15 mouse cellular contexts compared by ENCODE assay signal in the genomic region with DNA sequence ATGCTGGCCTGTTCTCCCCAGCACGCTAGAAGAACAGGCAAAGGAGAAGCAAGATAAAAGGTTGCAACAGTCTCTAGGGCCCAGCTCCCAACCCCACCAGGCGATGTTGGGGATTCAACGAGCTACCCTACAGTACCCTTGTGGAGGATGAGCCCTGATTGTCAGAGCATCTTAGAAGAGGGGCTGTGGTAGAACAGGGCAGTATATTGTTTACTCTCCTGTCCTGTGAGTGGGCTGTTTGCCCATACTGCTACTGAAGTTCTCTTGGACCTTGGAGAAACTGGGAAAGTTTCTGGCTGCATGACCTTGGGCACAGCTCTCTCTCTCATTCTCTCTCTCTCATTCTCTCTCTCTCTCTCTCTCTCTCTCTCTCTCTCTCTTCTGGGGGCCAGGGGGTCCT. TPM values are rescaled to one million over a fixed set of nuclear protein-coding genes. Genes with fewer than 3 reads are reported as not detected.
DNase-seq lines count a peak whose midpoint lies in the region; ATAC-seq and TF ChIP-seq lines count a peak whose summit lies in the region.
"Had no signal": no experiment of that assay in that cellular context is flagged by ENCODE, and none has a peak within 500 bp of the region (broad histone marks: within the 10 kb centered on the region; RNA-seq: fewer than 3 reads in every experiment).

No protein-coding gene starts in this region.

- DNase-seq in kidney, adult 2 months, result no peak
- DNase-seq in kidney, adult 9 months, result no peak
- DNase-seq in spleen, adult 2 months (ENCODE audit: low read depth in 1 of 2, low spot score in 2 of 2), result no peak
- no peak for DNase-seq in spleen, postnatal 10 days (ENCODE audit: low spot score in 2 of 2)
- DNase-seq in stomach, postnatal 0 days (ENCODE audit: low spot score), result no peak
- no peak for DNase-seq in forebrain, embryonic 11.5 days (ENCODE audit: low spot score)
- no peak for DNase-seq in cerebellum, adult 11 months
- DNase-seq: cerebellum, adult 9-10 months; forebrain, postnatal 0 days; left cerebral cortex, postnatal 4 days; right cerebral cortex, postnatal 25 days; thymus, adult 18-20 months had no signal

- H3K27me3 ChIP-seq in kidney, adult 2 months (replicated peaks; ENCODE audit: control insufficient read depth, insufficient read depth, low read length), result no peaks in the 10 kb centered on the region
- H3K27me3 ChIP-seq in spleen, adult 2 months (ENCODE audit: control insufficient read depth, insufficient read depth, low read length), result no peaks in the 10 kb centered on the region
- H3K27me3 ChIP-seq in intestine, embryonic 16.5 days (replicated peaks; ENCODE audit: control insufficient read depth, insufficient read depth, low read length), result no peaks in the 10 kb centered on the region
- no peaks in the 10 kb centered on the region for H3K27me3 ChIP-seq in stomach, postnatal 0 days (ENCODE audit: control insufficient read depth, insufficient read depth, low read length)
- H3K27me3 ChIP-seq in forebrain, embryonic 11.5 days (ENCODE audit: control insufficient read depth, insufficient read depth, low read length), result no peaks in the 10 kb centered on the region

- TF ChIP-seq CTCF in kidney, adult 2 months (conservative IDR thresholded peaks at IDR 0.05; ENCODE audit: insufficient read depth, insufficient read length, low read depth, low read length), result no peak
- no peak for TF ChIP-seq CTCF in spleen, adult 2 months (IDR thresholded peaks at IDR 0.05; ENCODE audit: extremely low read depth, insufficient read depth, insufficient read length, insufficient replicate concordance)
- no peak for TF ChIP-seq CTCF in stomach, postnatal 0 days (IDR thresholded peaks at IDR 0.05; ENCODE audit: low read depth)

- H3K9me3 ChIP-seq in intestine, embryonic 16.5 days (ENCODE audit: control insufficient read depth, low read length), result no peaks in the 10 kb centered on the region
- H3K9me3 ChIP-seq in stomach, postnatal 0 days (ENCODE audit: control insufficient read depth, low read length), result no peaks in the 10 kb centered on the region
- no peaks in the 10 kb centered on the region for H3K9me3 ChIP-seq in forebrain, embryonic 11.5 days (ENCODE audit: control insufficient read depth, low read length)

- no peak for TF ChIP-seq EP300 in stomach, postnatal 0 days (optimal IDR thresholded peaks at IDR 0.05)

- H3K4me3 ChIP-seq in kidney, adult 2 months (ENCODE audit: insufficient read depth, low read depth, low read length), result no peak overlapping the region
- no peak overlapping the region for H3K4me3 ChIP-seq in spleen, adult 2 months (ENCODE audit: extremely low read depth, insufficient read depth, insufficient read length)
- no peak overlapping the region for H3K4me3 ChIP-seq in intestine, embryonic 16.5 days (ENCODE audit: low read length)
- no peak overlapping the region for H3K4me3 ChIP-seq in stomach, postnatal 0 days (ENCODE audit: low read depth, low read length)
- H3K4me3 ChIP-seq in forebrain, embryonic 11.5 days (ENCODE audit: low read depth, low read length), result no peak overlapping the region

- no peaks in the 10 kb centered on the region for H3K36me3 ChIP-seq in kidney, adult 2 months (ENCODE audit: control insufficient read depth, insufficient read depth, low read length)
- no peaks in the 10 kb centered on the region for H3K36me3 ChIP-seq in spleen, adult 2 months (ENCODE audit: control insufficient read depth, insufficient read depth, low read length)
- no peaks in the 10 kb centered on the region for H3K36me3 ChIP-seq in intestine, embryonic 16.5 days (ENCODE audit: control insufficient read depth, insufficient read depth, low read length)
- H3K36me3 ChIP-seq in stomach, postnatal 0 days (ENCODE audit: control insufficient read depth, insufficient read depth, low read length), result no peaks in the 10 kb centered on the region
- H3K36me3 ChIP-seq in forebrain, embryonic 11.5 days (ENCODE audit: control insufficient read depth, insufficient read depth, low read length), result no peaks in the 10 kb centered on the region

- no peak for ATAC-seq in intestine, embryonic 16.5 days
- ATAC-seq in stomach, postnatal 0 days (ENCODE audit: low FRiP score, low TSS enrichment), result no peak
- ATAC-seq in forebrain, embryonic 11.5 days (replicated peaks; ENCODE audit: low FRiP score), result no peak
- ATAC-seq: forebrain, postnatal 0 days had no signal

- peaks cover 3% of the 10 kb centered on the region for H3K4me1 ChIP-seq in kidney, adult 2 months (ENCODE audit: control insufficient read depth, insufficient read depth, low read length)
- H3K4me1 ChIP-seq in spleen, adult 2 months (ENCODE audit: control insufficient read depth, insufficient read depth, insufficient read length), result no peaks in the 10 kb centered on the region
- peaks cover 42% of the 10 kb centered on the region for H3K4me1 ChIP-seq in intestine, embryonic 16.5 days (ENCODE audit: control insufficient read depth, insufficient read depth, low read length)
- H3K4me1 ChIP-seq in stomach, postnatal 0 days (replicated peaks; ENCODE audit: control insufficient read depth, insufficient read depth), result peaks cover 20% of the 10 kb centered on the region
- H3K4me1 ChIP-seq in forebrain, embryonic 11.5 days (replicated peaks; ENCODE audit: control insufficient read depth, insufficient read depth, low read length), result no peaks in the 10 kb centered on the region

- TF ChIP-seq POLR2A in kidney, adult 2 months (IDR thresholded peaks at IDR 0.05; ENCODE audit: low read depth, low read length), result no peak
- TF ChIP-seq POLR2A in spleen, adult 2 months (IDR thresholded peaks at IDR 0.05; ENCODE audit: low read depth, low read length), result no peak

- H3K27ac ChIP-seq in kidney, adult 2 months (ENCODE audit: insufficient read depth, low read depth, low read length), result peak overlapping the region; percentile 97
- H3K27ac ChIP-seq in spleen, adult 2 months (ENCODE audit: insufficient read depth, low read length), result peak overlapping the region; percentile 60
- peak overlapping the region; percentile 85 for H3K27ac ChIP-seq in intestine, embryonic 16.5 days (ENCODE audit: low read length)
- H3K27ac ChIP-seq in stomach, postnatal 0 days (replicated peaks), result peak overlapping the region; percentile 98
- no peak overlapping the region for H3K27ac ChIP-seq in forebrain, embryonic 11.5 days (ENCODE audit: low read depth, low read length)

- 61% methylated on average over 3 of the region's 3 CpGs for WGBS in kidney, adult 2 months
- WGBS in spleen, adult 2 months, result 64% methylated on average over 3 of the region's 3 CpGs
- WGBS in intestine, embryonic 16.5 days, result 70% methylated on average over 3 of the region's 3 CpGs
- 45% methylated on average over 3 of the region's 3 CpGs for WGBS in stomach, postnatal 0 days
- 82% methylated on average over 3 of the region's 3 CpGs for WGBS in forebrain, embryonic 11.5 days

- no peak overlapping the region for H3K9ac ChIP-seq in intestine, embryonic 16.5 days (ENCODE audit: low read depth, low read length)
- H3K9ac ChIP-seq in stomach, postnatal 0 days (ENCODE audit: low read length), result 0 out of 2 replicates have a peak overlapping the region, but pooled peaks have one; percentile 35
- no peak overlapping the region for H3K9ac ChIP-seq in forebrain, embryonic 11.5 days (ENCODE audit: low read length)
- H3K9ac ChIP-seq: forebrain, postnatal 0 days had no signal

- H3K4me2 ChIP-seq in intestine, embryonic 16.5 days (ENCODE audit: low read depth, low read length), result no peak overlapping the region
- H3K4me2 ChIP-seq in stomach, postnatal 0 days (replicated peaks; ENCODE audit: low read depth), result no peak overlapping the region; the same call in 1 of the 2 replicates
- H3K4me2 ChIP-seq in forebrain, embryonic 11.5 days (ENCODE audit: low read depth, low read length, severe bottlenecking), result no peak overlapping the region

RNA-seq across cellular contexts. Expression of gene Spaar, which starts 0.7 kb away (rescaled TPM):
- polyA plus RNA-seq in kidney, adult 2 months (2012; rRNA removed), result 2.4 and 2.5 TPM in 2 replicates
- 0.12 and 0.15 TPM in 2 replicates for polyA plus RNA-seq in spleen, adult 2 months (2012; rRNA removed)
- polyA plus RNA-seq in intestine, embryonic 16.5 days (2015; fragmentation: Nextera tagmentation; extraction: Ambion mirVana), result 0.12 and 0.15 TPM in 2 replicates
- polyA plus RNA-seq in stomach, postnatal 0 days (2015; fragmentation: Nextera tagmentation; extraction: Ambion mirVana), result 0.27 and 0.30 TPM in 2 replicates
- polyA plus RNA-seq in forebrain, embryonic 11.5 days (2014; fragmentation: Nextera tagmentation; extraction: Ambion mirVana), result not detected in 2 replicates

RNA-seq across cellular contexts. Expression of gene Hrct1, which starts 2.1 kb away (rescaled TPM):
- 4.8 and 5.1 TPM in 2 replicates for polyA plus RNA-seq in kidney, adult 2 months (2012; rRNA removed)
- polyA plus RNA-seq in spleen, adult 2 months (2012; rRNA removed), result 0.69 and 0.79 TPM in 2 replicates
- 1.1 TPM in 2 replicates for polyA plus RNA-seq in intestine, embryonic 16.5 days (2015; fragmentation: Nextera tagmentation; extraction: Ambion mirVana)
- 6.1 and 7.8 TPM in 2 replicates for polyA plus RNA-seq in stomach, postnatal 0 days (2015; fragmentation: Nextera tagmentation; extraction: Ambion mirVana)
- not detected in 2 replicates for polyA plus RNA-seq in forebrain, embryonic 11.5 days (2014; fragmentation: Nextera tagmentation; extraction: Ambion mirVana)

RNA-seq across cellular contexts. Expression of gene Olfr71, which starts 19.1 kb away (rescaled TPM):
- polyA plus RNA-seq in kidney, adult 2 months (2012; rRNA removed), result not detected in 2 replicates
- not detected in 2 replicates for polyA plus RNA-seq in spleen, adult 2 months (2012; rRNA removed)
- not detected in 2 replicates for polyA plus RNA-seq in intestine, embryonic 16.5 days (2015; fragmentation: Nextera tagmentation; extraction: Ambion mirVana)
- polyA plus RNA-seq in stomach, postnatal 0 days (2015; fragmentation: Nextera tagmentation; extraction: Ambion mirVana), result not detected in 2 replicates
- not detected in 2 replicates for polyA plus RNA-seq in forebrain, embryonic 11.5 days (2014; fragmentation: Nextera tagmentation; extraction: Ambion mirVana)
- polyA plus RNA-seq: embryonic facial prominence, embryonic 11.5 days; forebrain, postnatal 0 days; gonadal fat pad, adult 2 months had no signal

RNA-seq across cellular contexts. Expression of gene Olfr70, which starts 28.5 kb away (rescaled TPM):
- not detected in 2 replicates for polyA plus RNA-seq in kidney, adult 2 months (2012; rRNA removed)
- polyA plus RNA-seq in spleen, adult 2 months (2012; rRNA removed), result not detected in 2 replicates
- not detected in 2 replicates for polyA plus RNA-seq in intestine, embryonic 16.5 days (2015; fragmentation: Nextera tagmentation; extraction: Ambion mirVana)
- polyA plus RNA-seq in stomach, postnatal 0 days (2015; fragmentation: Nextera tagmentation; extraction: Ambion mirVana), result not detected in 2 replicates
- polyA plus RNA-seq in forebrain, embryonic 11.5 days (2014; fragmentation: Nextera tagmentation; extraction: Ambion mirVana), result not detected in 2 replicates
- polyA plus RNA-seq: embryonic facial prominence, embryonic 11.5 days; forebrain, postnatal 0 days; gonadal fat pad, adult 2 months had no signal

RNA-seq across cellular contexts. Expression of gene Olfr159, which starts 41.7 kb away (rescaled TPM):
- polyA plus RNA-seq in kidney, adult 2 months (2012; rRNA removed), result not detected in 2 replicates
- not detected in 2 replicates for polyA plus RNA-seq in spleen, adult 2 months (2012; rRNA removed)
- polyA plus RNA-seq in intestine, embryonic 16.5 days (2015; fragmentation: Nextera tagmentation; extraction: Ambion mirVana), result not detected in 2 replicates
- not detected in 2 replicates for polyA plus RNA-seq in stomach, postnatal 0 days (2015; fragmentation: Nextera tagmentation; extraction: Ambion mirVana)
- polyA plus RNA-seq in forebrain, embryonic 11.5 days (2014; fragmentation: Nextera tagmentation; extraction: Ambion mirVana), result not detected in 2 replicates
- polyA plus RNA-seq: embryonic facial prominence, embryonic 11.5 days; forebrain, postnatal 0 days; gonadal fat pad, adult 2 months had no signal
